Mouse (Mus musculus) hematopoietic stem cell, adult 5-6 weeks (primary cell): Measurements from ENCODE around the gene Anks1. TPM values are rescaled to one million over a fixed set of nuclear protein-coding genes. Genes with fewer than 3 reads are reported as not detected.

Experiments used
- ATAC-seq, 2 experiments: fragments of 125-278 bp in 1 of 2; replicated peaks in 1 of 2; 2 replicates each; pipeline ENCODE4 v1.8.0; 2016 to 2017; ENCODE audit warnings: inconsistent platforms in 2 of 2, mild to moderate bottlenecking in 2 of 2, moderate number of reproducible peaks in 2 of 2, low read depth in 1 of 2, moderate TSS enrichment in 1 of 2; ENCODE audit not compliant: low FRiP score in 2 of 2, poor library complexity in 2 of 2, severe bottlenecking in 2 of 2, insufficient read depth in 1 of 2, low TSS enrichment in 1 of 2
- total RNA-seq: library from RNA; stranded (forward); fragments of 172-1452, 232-1000 nt; gene quantifications from 2 replicates; pipeline ENCODE4 v1.2.3, GENCODE M21; 2017

Anks1 gene
- total RNA-seq, result 46.1 and 51.3 TPM in 2 replicates

- peak; percentile 28 to 49; a peak in 3 of 4 replicates for ATAC-seq
These were observed at the start of gene Anks1 for GRCm38 (mm10) chr17:27908888-27909621. TSS of gene Anks1 (plus strand) at chr17:27909306.

GRCm38 (mm10) chr17:27865461-27865860 lies 43.6 kb upstream of the Anks1 start:
- ATAC-seq, result no peak

GRCm38 (mm10) chr17:27866737-27867136 lies 42.4 kb upstream of the Anks1 start:
- ATAC-seq, result no peak

GRCm38 (mm10) chr17:27871851-27872250 lies 37.3 kb upstream of the Anks1 start:
- no peak for ATAC-seq

- ATAC-seq, result no peak
These were observed 35.5 kb upstream of the Anks1 start for GRCm38 (mm10) chr17:27873583-27873982.

GRCm38 (mm10) chr17:27874510-27874909 lies 34.6 kb upstream of the Anks1 start:
- no peak for ATAC-seq

- ATAC-seq, result no peak; a peak in 1 of 4 replicates
These were observed 27.6 kb upstream of the Anks1 start for GRCm38 (mm10) chr17:27881518-27881917.

- no peak; a peak in 1 of 4 replicates for ATAC-seq
These were observed 26.0 kb upstream of the Anks1 start for GRCm38 (mm10) chr17:27883129-27883528.

GRCm38 (mm10) chr17:27883994-27884393 lies 25.1 kb upstream of the Anks1 start:
- no peak for ATAC-seq

- no peak for ATAC-seq
These were observed 22.5 kb upstream of the Anks1 start for GRCm38 (mm10) chr17:27886499-27887210.

- ATAC-seq, result peak; percentile 76 to 79
These were observed 1.4 kb upstream of the Anks1 start for GRCm38 (mm10) chr17:27907512-27908205.

- ATAC-seq, result peak; percentile 41 to 42; a peak in 2 of 4 replicates
These were observed 759 bp upstream of the Anks1 start for GRCm38 (mm10) chr17:27908206-27908887.

- ATAC-seq, result peak in 1 of 2 experiments; percentile 5; a peak in 1 of 4 replicates
These were observed 755 bp downstream of the Anks1 start, which contains the start of gene Taf11 for GRCm38 (mm10) chr17:27909622-27910500. TSS of gene Taf11 (minus strand) at chr17:27909844.

GRCm38 (mm10) chr17:27911371-27911770 lies 2.3 kb downstream of the Anks1 start:
- ATAC-seq, result no peak

GRCm38 (mm10) chr17:27914742-27915141 lies 5.6 kb downstream of the Anks1 start:
- no peak for ATAC-seq

- ATAC-seq, result no peak
These were observed 7.3 kb downstream of the Anks1 start for GRCm38 (mm10) chr17:27916366-27916765.

- no peak for ATAC-seq
These were observed 11.6 kb downstream of the Anks1 start for GRCm38 (mm10) chr17:27920676-27921075.
